Mouse (Mus musculus): ENCODE measurements at regions not wholly inside any gene's neighbourhood (a gene's known extent, or its start where the extent isn't known, plus 50 kb on each side); places are given as distances from the start of the nearest gene placed in this dataset.

DNA sequence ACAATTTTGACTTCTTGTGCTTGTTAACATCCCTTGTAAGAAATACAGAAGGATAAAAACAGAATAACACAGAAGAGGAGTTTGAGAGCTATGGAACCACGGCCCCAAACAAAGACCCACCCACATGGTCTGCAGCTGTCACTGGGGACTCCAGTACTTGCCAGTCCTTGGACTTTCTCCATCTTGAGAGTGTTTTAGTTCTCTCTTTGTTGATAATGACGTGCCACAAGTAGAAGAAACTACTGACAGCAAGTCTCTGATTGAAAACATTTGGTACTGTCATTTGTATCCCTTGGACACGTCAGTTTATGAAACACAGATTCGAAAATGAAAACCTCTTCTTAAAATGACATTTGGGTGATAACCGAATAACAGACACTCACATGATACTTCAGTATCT, 68.3 kb upstream of the Frg1 start:
- DNase-seq, result no peak

DNA sequence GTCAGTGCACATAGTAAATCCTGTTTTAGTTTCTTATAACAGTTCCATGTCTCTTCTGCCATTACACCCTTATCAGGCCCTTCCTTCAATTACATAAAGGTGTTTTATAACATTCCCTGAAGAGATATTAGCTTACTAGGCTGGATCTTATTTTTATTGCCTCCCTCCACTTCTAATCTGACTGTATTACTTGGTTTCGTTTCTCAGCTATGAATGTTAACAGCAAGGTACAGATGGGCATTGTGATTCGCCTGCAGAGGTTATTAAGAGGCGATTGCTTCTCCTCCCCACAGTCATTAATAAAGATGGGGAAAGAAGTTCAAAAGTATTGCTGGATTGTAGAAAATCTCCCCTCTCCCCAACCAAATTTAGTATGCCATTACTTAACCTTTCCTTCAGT, 66.4 kb upstream of the Frg1 start:
- DNase-seq, result no peak

DNA sequence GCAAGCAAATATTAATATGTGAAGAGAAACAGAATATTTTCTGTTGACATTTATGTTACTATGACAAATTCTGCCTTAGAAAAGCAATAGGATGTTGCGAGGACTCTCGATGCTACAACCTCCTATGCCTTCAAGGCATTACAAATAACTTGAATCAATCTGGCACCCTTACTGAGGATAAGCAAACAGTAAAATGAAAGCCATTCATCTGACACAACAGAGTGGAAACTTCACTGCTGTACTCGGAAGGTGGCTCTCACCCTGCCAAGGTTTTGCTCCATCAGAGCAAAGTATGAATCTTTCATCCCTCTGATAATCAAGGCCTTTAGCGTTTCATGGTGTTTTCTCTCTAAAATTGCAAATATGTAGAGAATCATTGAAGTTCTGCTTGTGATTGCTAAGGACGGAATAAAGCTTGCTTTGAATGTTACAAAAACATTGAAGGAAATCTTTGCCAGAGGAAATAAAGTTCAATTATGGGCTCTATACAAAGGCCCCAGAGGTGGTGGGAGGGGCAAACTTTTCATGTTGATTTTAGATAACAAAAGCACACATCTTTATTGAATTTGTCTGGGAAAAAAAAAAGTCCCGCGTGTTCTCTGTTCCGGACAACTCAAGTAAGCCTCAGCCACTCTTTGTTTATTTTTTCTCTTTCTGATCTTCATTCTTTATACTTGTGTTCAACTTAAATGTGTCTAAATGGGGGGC, 56.3 kb upstream of the Frg1 start:
- DNase-seq, result no peak

DNA sequence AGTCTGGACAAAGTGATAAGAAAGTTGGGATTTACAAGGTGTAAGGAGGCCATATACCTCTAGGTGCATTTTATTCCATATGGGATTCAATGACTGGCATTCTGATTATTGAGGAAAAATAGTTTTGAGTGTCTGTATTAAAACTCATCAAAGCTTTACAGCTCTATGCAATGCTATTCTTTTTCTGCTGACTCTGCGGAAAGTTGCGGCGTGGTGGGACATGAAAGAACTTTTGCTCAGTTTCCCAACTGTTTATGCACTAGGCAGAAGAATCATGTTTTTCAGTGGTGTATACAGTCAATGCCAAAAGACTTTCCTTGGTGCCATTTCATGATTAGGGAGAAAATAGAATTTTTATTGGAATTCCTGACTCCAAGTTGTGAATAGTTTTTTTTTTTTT, 55.4 kb upstream of the Frg1 start:
- no peak for DNase-seq

Measured in cerebellum, postnatal 36 days (tissue).